22 mouse cellular contexts compared by ENCODE assay signal in the genomic region with DNA sequence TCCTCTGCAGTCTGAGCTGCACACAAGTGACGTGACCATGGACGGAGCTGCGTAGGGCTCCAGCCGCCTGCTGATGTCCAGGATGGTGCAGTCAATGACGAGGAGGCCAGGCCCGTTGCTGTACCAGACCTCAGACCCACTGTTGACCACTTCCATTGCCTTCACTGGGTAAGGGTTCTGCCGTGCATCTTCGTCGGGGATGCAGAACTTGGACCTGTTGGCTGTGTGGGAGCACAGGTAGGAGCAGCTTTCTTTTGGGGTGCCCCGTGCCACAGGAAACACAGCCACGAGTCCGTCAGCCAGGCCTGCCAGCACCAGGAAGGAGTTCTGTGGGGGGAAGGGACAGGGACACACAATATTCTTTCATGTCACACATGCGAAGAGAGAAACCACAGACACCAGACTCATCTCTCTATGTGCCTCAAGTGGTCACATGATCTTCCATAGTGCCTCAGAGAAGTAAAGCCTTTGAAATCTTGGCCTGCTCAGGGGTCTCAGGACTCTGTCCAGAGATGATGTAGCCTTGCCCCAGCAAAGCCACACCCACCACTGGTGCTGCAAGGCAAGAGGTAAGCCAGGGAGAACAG.
DNase-seq lines count a peak whose midpoint lies in the region; ATAC-seq and TF ChIP-seq lines count a peak whose summit lies in the region.
"Had no signal": no experiment of that assay in that cellular context is flagged by ENCODE, and none has a peak within 500 bp of the region (broad histone marks: within the 10 kb centered on the region; RNA-seq: fewer than 3 reads in every experiment).

No protein-coding gene starts in this region.

- no peak overlapping the region for H3K9ac ChIP-seq in neural tube, embryonic 15.5 days (replicated peaks)
- H3K9ac ChIP-seq: embryonic facial prominence, embryonic 12.5 days; forebrain, postnatal 0 days; hindbrain, embryonic 14.5 days; intestine, embryonic 15.5 days; liver, embryonic 13.5 days; lung, embryonic 14.5 days; midbrain, embryonic 12.5 days; neural tube, embryonic 13.5 days had no signal

- no peak for TF ChIP-seq CTCF in thymus, adult 2 months (IDR thresholded peaks at IDR 0.05; ENCODE audit: borderline replicate concordance, control insufficient read depth, extremely low read depth, insufficient read depth, low read length, poor library complexity)

- H3K4me1 ChIP-seq in thymus, adult 2 months (replicated peaks; ENCODE audit: control insufficient read depth, insufficient read depth, low read length): peaks cover 28% of the 10 kb centered on the region
- peaks cover 5% of the 10 kb centered on the region; the same call in 1 of the 2 replicates for H3K4me1 ChIP-seq in neural tube, embryonic 15.5 days

- WGBS in thymus, adult 2 months: 52% methylated on average over 13 of the region's 13 CpGs
- 94% methylated on average over 13 of the region's 13 CpGs for WGBS in neural tube, embryonic 15.5 days

- no peak overlapping the region for H3K4me2 ChIP-seq in neural tube, embryonic 15.5 days
- H3K4me2 ChIP-seq: embryonic facial prominence, embryonic 12.5 days; hindbrain, embryonic 14.5 days; intestine, embryonic 15.5 days; liver, embryonic 13.5 days; lung, embryonic 14.5 days; midbrain, embryonic 12.5 days; neural tube, embryonic 13.5 days had no signal

- no peak for TF ChIP-seq POLR2A in thymus, adult 2 months (IDR thresholded peaks at IDR 0.05; ENCODE audit: control insufficient read depth, extremely low read depth, insufficient read depth, low read length, poor library complexity)

- peak; percentile 23; the same call in 1 of the 2 replicates for ATAC-seq in monocyte, adult 5-6 weeks (replicated peaks; ENCODE audit: insufficient number of reproducible peaks, low FRiP score, low TSS enrichment, poor library complexity, severe bottlenecking)
- no peak for ATAC-seq in neural tube, embryonic 15.5 days (ENCODE audit: low FRiP score)
- ATAC-seq: forebrain, postnatal 0 days; intestine, embryonic 15.5 days had no signal

- DNase-seq in thymus, adult 2 months: peak; percentile 7
- DNase-seq in thymus, adult 18-20 months: no peak
- DNase-seq in thymus, postnatal 14 days: peak; percentile 31
- no peak for DNase-seq in layer of hippocampus, postnatal 36 days
- DNase-seq in frontal cortex, postnatal 10 days (ENCODE audit: low spot score in 2 of 2): no peak
- DNase-seq: adrenal gland, postnatal 14 days; cerebellum, adult 2 months; cerebellum, postnatal 25 days; forebrain, postnatal 0 days; heart, postnatal 4 days; kidney, adult 8-10 months; liver, embryonic 13.5 days; lung, embryonic 14.5 days; lung, postnatal 36 days had no signal

- H3K36me3 ChIP-seq in thymus, adult 2 months (ENCODE audit: control insufficient read depth, insufficient read depth, low read length): no peaks in the 10 kb centered on the region
- no peaks in the 10 kb centered on the region for H3K36me3 ChIP-seq in neural tube, embryonic 15.5 days
- H3K36me3 ChIP-seq: embryonic facial prominence, embryonic 12.5 days; midbrain, embryonic 12.5 days; neural tube, embryonic 13.5 days had no signal

- no peak overlapping the region for H3K4me3 ChIP-seq in thymus, adult 2 months (ENCODE audit: control insufficient read depth, insufficient read depth, low read length)
- H3K4me3 ChIP-seq in neural tube, embryonic 15.5 days (replicated peaks): no peak overlapping the region
- H3K4me3 ChIP-seq: embryonic facial prominence, embryonic 12.5 days; heart, embryonic 10.5 days; intestine, embryonic 15.5 days; liver, embryonic 13.5 days; midbrain, embryonic 12.5 days; neural tube, embryonic 13.5 days had no signal

- H3K27ac ChIP-seq in thymus, adult 2 months (ENCODE audit: control insufficient read depth, insufficient read depth, low read length): no peak overlapping the region
- no peak overlapping the region for H3K27ac ChIP-seq in neural tube, embryonic 15.5 days (replicated peaks)
- H3K27ac ChIP-seq: embryonic facial prominence, embryonic 12.5 days; heart, embryonic 10.5 days; hindbrain, embryonic 14.5 days; intestine, embryonic 15.5 days; liver, embryonic 13.5 days; midbrain, embryonic 12.5 days; neural tube, embryonic 13.5 days had no signal

- H3K27me3 ChIP-seq in thymus, adult 2 months (ENCODE audit: control insufficient read depth, insufficient read depth, low read length): no peaks in the 10 kb centered on the region
- no peaks in the 10 kb centered on the region for H3K27me3 ChIP-seq in neural tube, embryonic 15.5 days (replicated peaks)
- H3K27me3 ChIP-seq: embryonic facial prominence, embryonic 12.5 days; intestine, embryonic 15.5 days; liver, embryonic 13.5 days; midbrain, embryonic 12.5 days; neural tube, embryonic 13.5 days had no signal

- H3K9me3 ChIP-seq in neural tube, embryonic 15.5 days (replicated peaks): no peaks in the 10 kb centered on the region
- H3K9me3 ChIP-seq: embryonic facial prominence, embryonic 12.5 days; heart, embryonic 10.5 days; intestine, embryonic 15.5 days; liver, embryonic 13.5 days; midbrain, embryonic 12.5 days; neural tube, embryonic 13.5 days had no signal

Comparison
In these comparisons a context has a peak if more than half of its experiments do, and no peak if none do; other contexts are left out.
1. DNase-seq: peak in thymus, adult 2 months (single experiment) and thymus, postnatal 14 days (single experiment); none in thymus, adult 18-20 months (0 of 2), layer of hippocampus, postnatal 36 days (0 of 2) and frontal cortex, postnatal 10 days (0 of 2).